Mouse (Mus musculus): ENCODE measurements around the gene Car2. TPM values are rescaled to one million over a fixed set of nuclear protein-coding genes. Genes with fewer than 3 reads are reported as not detected.

Gene Car2
- polyA plus RNA-seq, 2 experiments from 2014 or later: 4.1 to 19.6 TPM

DNA sequence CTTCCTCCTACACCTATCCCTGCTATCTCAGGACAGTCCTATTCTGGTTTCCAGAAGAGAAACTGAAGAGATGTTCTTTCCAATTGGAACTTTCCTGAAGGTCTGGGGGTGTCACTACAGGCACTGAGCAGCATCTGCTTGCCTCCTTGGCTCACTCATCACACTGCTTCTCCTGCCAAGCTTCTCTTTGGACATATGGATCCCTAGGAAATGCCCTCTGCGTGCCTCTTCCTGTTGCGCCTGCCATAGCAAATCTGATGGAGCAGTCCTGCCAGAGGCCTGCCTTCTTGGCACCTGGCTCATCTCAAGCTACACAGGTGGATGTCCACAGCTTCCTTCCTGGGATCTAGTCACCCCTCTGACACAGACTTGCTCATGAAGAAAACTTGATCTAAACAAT is 64.0 kb downstream of the Car2 start:
- no peak for ATAC-seq

Other genes starting within 250 kb of the Car2 start
- gene Car13, start 244.5 kb upstream of the Car2 start, polyA plus RNA-seq (2017; shearing (Covaris generic)): under 1 TPM; 0.24 to 0.27 TPM
- 1 to 10 TPM in 1 of 2 experiments, not detected in 1; 5.8 TPM for gene Car1, start 77.9 kb upstream of the Car2 start, polyA plus RNA-seq (2017; shearing (Covaris generic))
- under 1 TPM in 1 of 2 experiments, not detected in 1; 0.52 TPM for gene Car3, start 22.8 kb upstream of the Car2 start, polyA plus RNA-seq (2017; shearing (Covaris generic))